Mouse (Mus musculus) right cerebral cortex, postnatal 25 days (tissue): ENCODE results near the gene Nxf1.

Source experiments
- DNase-seq: peaks from one replicate; pipeline ENCODE4 v3.0.0; 2022

Gene Nxf1

DNA sequence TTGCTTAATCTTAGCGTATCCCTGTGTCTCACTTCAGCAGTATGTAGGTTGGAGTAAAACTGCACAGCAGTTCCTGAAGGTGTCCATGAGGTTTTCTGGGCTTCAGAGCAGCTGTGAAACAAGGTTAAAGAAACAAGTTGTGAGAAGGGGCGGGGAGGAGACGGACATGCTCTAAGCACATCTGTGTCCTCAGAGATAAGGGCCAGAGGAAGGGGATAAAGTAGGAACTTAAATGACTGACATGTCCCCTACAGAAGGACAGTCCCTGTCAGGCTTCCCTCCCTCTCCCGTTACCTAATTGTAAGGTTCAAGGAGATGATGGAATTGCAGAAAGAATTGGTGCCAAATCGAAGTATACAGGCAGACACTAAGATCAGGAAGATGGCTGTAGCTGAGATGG lies 16.1 kb downstream of the Nxf1 start:
- no peak for DNase-seq

DNA sequence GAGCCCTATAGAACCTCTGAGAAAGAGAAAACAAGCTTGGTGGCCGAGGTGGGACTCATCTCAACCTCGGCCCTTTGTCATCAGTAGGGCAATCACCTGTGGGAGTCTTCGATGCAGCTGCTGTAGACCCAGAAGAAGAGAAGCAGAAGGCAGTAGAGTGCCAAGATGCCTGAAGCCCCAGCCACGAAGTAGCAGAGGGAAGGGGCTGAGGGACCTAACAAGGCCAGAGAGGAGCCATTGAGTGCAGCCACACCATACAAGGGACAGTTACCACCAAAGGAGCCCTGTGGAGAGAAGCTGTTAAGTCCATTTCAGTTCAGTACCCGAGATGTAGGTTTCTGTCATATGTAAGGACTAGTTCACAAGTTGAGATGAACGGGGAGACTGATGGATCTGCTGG lies 16.5 kb downstream of the Nxf1 start:
- no peak for DNase-seq

DNA sequence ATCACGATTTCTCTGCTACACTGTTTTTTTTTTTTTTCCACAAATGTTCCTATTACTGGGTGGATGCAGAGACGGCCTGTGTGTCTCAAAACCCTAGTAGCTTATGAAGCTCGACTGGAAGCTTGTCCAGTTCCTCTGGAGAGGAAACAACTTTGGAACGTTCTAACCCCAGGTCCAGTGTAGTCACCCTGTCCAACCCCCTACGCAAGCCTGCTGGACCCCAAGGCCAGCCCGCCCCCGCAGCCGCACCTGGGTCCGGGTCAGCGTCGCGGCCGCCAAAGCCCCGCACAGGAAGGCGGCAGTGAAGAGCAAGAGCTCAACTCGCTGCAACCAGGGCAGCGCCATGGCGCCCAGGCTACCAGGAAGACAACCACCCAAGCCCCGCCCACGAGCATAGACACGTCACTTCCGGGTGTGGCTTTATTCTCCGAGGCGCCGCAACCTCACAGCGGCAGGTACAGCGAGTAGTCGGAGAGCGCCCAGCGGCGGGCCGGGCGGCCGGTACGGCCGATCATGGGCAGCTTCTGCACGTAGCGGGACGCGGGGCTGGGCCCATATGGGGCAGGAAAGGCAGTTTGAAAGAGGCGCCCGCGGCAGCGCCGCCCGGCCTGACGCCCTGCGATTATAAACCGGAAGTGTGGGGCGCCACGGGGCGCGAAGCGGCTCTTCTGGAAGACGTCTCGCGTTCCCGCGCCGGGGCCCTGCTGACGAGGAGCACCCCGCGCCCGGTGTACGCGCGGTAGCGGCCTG lies 17.4 kb downstream of the Nxf1 start, which contains the start of gene Tmem179b:
TSS of gene Tmem179b (minus strand) at position 382 of the 750 bp plus-strand sequence.
- peak; percentile 97 for DNase-seq

DNA sequence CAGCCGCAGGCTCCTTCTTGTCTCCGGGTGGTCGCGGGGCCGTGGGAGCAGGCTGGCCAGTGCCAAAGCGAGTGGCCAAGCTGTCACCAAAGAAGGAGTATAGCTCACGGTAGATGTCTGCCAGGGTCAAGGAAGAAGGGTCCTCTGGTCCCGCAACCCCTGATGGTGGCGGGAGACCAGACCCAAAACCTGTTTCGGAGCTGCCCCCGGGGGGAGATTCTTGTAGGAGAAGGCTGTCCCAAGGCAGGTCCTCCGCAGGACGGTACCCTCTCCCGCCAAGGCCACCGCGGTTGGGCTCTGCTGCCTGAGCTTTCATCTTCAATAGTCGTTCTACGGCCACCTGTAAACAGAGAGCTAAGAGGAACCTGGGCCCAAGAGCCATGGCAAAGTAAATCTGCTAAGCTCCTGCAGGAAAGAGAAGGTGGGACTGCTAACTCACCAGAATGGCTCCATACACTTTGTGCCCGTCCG lies 18.1 kb downstream of the Nxf1 start:
- DNase-seq, result no peak

DNA sequence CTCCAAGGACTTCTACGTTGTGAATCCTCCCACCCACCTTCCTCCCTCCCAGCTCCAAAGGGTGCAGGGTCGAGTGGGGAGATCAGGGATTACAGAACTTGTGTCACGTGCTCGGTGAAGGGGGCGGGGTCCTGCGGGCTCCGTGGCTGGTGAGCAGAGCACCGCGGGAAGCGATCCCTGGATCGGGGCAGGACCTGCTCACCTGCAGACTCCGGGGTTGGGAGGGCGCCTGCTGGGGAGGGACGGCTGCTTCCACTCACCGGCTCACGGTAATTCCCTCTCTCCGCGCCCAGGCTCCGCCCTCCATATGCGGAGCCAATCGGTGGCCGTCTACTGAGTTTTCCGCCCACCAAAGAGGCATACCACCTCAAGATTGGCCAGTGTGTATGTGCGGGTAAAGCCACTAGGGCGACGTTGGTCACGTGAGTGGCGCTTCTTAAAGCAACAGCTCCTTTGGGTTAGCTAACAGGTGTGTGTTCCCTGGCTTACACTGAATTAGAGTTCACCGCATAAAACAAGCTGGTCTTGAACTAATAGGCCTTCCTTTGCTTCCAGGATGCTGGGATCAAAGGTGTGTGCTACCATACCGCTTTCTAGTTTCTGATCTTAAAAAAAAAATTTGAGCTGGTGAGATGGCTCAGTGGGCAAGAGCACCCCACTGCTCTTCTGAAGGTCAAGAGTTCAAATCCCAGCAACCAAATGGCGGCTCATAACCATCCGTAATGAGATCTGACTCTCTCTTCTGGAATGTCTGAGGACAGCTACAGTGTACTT lies 29.3 kb downstream of the Nxf1 start, which contains the start of gene Taf6l:
TSS of gene Taf6l (minus strand) at position 410 of the 774 bp plus-strand sequence.
- peak; percentile 89 for DNase-seq

DNA sequence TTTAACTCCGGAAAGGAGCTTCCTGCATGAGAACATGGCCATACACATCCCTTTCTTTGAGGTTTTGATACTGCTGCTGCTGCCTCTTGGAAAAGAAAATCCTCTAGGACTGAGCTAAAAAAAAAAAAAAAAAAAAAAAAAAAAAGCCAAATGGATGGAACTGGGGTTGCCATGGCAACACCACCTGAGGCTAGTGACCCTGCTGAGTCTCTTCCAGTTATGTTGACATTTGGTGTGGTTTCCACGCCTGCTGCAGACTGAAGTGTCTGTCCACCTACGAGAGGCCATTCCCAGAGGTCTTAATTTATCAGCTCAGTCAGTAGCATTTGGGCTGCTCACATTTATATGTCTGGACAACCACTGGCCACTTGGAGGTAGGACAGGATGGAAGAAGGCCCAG lies 31.6 kb downstream of the Nxf1 start:
- DNase-seq, result no peak

DNA sequence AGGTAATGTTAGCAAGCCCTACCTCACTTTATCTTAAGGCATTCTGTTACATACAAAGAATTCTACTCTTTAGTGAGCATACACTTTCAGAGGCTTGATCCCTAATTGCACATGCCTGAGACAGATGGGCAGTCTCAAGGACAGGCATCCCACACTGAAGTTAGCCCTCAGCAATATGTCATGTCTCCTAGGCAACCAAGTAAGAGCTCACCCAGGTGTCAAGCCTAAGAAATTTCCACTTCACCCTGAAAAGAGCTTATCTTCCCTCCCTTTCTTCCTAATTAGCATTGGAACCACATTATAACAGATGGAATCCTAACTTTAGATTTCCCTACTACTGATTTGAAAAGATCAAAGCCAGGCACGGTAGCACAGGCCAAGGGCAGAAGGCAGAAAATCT lies 32.3 kb downstream of the Nxf1 start:
- no peak for DNase-seq

DNA sequence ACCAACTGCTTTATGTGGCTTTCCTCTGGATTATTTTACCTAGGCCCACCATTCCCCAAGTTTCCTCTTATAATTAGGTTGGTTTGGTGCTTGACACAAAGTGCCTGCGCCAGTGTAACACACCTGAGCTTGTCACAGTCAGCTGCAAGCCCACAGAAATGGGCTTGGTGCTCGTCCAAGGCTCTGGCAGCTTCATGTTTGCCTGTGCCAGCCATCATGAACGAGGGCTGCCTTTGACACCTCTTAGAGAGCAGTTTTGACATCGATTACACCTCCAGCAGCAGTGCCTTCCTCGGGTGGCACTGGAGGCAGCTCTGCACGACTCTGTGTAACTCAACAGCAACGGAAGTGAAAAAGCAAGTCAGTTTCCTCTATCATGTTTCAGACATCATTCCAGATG lies 33.3 kb downstream of the Nxf1 start:
- DNase-seq, result no peak

DNA sequence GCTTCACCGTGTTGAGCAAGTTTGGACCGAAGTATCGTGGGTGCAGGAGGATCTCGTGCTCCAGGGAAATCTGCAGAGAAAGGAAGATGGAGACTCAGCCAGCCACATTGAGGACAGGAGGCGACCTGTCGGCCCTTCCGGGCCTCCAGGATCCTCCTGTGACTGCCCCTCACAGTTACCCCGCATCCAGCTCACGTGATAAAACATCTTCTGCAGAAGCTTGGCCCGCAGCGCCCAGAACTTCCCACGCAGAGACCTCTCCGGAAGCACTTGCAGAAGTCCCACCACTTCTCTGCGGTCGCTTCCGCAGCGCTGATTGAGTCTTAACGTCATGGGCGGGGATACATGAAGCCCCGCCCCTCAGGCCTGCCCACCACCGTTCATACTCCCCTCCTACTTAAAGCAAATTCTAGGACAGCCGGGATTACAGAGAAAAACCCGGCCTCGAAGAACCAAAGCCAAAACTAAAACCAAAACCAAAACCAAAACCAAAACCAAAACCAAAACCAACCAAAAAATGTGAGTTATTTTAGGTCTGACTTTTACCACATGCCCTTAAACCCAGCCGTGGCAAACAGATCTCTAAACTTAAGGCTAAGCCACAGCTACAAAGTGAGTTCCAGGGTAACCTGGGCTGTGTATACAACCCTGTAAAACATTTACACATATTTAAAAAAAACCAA lies 41.5 kb downstream of the Nxf1 start, which contains the start of gene Polr2g:
TSS of gene Polr2g (minus strand) at position 314 of the 683 bp plus-strand sequence.
- DNase-seq, result peak; percentile 86

DNA sequence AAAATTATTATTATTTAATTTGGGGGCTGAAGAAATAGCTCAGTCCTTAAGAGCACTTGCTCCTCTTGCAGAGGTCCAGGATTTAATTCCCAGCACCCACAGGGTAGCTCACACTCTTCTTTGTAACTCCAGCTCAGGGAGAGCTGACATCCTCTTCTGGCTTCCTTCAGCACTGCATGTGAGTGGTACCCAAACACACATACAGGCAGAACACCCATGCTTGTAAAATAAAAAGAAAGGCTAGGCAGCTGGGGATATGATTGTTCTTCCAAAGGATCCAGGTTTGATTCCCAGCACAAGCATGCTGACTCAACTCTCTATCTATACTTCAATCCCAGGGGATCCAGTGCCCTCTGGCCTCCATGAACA lies 42.1 kb downstream of the Nxf1 start:
- no peak for DNase-seq

DNA sequence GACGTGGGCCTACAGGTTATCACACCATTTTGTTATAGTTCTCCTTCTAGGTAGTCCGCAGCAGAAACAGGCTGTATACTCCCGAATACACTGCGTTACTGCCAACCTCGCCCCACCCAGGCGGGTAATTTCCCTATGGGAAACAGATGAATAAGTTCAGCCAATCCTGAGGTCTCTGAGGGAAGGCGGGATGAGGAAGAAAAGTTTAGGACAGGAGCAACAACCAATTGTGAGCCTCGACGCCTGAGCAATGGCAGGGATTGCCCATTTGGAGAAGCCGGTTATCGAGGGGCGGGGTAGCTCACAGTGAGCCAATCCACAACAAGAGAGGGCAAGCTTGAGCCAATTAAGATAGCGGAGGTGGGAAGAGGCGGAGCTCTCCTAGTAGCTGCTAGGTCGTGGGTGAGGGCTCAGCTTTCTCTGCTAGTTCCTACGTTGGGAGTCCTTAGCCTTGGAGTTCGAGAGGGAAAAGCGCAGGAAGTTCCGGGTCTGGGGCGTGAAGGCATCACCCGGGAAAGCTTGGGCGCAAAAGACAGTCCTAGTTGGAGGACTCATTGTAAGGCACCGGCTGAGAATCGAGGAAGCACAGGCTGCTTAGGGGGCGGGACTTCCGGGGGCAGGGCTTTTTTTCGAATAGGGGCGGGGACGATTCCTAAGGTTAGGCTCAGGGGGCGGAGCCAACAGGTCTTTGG lies 45.4 kb downstream of the Nxf1 start, which contains the start of gene Zbtb3:
TSS of gene Zbtb3 (plus strand) at position 426 of the 692 bp plus-strand sequence.
- peak; percentile 95 for DNase-seq

DNA sequence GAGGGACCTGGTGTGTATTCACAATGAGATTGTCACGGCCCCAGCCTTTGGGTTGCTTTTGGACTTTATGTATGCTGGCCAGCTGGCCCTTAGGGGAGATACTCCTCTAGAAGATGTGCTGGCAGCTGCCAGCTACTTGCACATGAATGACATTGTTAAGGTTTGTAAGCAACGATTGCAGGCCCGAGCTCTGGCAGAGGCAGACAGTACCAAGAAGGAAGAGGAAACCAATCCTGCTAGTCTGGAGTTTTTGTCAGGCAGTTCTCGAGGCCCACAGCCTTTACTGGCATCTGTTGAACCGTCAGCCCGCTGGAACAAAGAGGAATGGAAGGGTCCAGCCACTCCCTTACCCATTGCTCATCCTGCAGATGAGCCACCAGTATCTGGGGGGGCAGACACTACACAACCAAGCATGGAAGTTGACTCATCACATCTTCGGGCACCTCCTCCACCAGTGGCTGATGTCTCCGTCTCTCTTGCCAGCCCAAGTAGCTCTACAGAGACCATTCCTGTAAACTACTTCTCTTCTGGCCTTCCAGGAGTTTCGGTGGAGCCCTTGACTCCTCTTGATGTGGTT lies 46.4 kb downstream of the Nxf1 start:
- no peak for DNase-seq

DNA sequence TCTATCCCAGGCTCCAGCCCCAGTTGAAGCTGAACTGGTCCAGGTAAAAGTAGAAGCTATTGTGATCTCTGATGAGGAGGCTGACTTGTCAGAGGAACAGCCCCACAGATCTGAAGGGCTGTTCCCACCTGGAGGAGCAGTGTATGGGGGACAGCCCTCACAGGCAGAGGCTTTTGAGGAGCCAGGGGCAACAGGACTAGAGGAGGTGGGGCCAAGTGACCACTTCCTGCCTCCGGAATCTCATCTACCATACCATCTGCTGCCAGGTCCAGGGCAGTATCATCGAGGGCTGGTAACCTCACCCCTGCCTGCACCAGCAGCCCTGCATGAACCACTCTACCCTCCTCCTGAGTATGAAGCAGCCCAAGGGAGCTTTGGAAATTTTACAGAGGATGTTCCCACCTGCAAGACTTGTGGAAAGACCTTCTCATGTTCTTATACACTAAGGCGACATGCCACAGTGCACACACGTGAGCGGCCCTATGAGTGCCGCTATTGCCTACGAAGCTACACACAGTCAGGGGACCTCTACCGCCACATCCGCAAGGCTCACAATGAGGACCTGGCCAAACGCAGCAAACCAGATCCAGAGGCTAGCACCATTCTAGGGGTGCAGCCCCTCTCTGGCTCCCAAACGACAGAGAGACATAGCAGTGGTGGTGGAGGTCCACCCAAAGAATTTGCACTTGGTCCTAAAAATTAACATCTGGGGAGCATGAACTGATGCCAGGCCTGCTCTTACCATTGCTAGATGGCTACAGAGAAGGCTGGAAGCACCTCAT lies 47.2 kb downstream of the Nxf1 start:
- DNase-seq, result no peak

DNA sequence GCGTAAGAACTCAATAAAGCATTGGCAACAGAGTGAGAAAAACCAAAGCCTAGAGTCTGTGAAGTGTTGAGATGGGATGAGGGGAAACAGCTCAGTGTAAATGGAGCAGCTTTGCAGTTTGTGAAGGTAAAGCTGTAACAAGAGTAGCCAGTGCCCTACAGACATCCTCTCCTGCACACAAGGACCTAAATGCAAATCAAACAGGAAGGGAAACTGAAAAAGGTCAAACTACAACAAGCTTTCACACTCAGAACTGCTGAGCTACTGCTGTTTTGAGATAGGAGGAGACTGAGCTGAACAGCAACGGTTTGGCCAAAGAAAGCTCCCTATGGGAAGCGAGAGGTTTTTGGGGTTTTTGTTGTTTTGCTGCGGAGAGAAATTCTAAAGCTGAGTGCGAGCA lies 49.9 kb downstream of the Nxf1 start:
- DNase-seq, result no peak

DNA sequence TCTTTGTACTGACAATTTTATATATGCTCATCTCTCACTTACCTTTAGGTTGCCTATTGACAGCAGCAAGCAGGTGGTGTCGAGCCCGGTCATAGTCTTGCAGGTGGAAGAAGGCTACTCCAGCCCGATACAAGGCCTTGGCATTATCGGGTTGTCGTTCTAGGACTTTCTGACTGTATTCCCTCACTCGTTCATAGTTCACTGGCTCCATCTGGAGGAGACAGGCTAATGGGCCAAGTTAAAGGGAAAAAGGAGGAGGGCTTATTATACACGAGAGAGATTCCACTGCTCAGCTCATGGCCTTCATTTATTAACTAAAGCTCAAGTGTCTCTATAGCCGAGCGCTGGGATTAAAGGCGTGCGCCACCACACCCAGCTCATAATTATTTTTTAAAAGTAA lies 58.9 kb downstream of the Nxf1 start:
- no peak for DNase-seq

DNA sequence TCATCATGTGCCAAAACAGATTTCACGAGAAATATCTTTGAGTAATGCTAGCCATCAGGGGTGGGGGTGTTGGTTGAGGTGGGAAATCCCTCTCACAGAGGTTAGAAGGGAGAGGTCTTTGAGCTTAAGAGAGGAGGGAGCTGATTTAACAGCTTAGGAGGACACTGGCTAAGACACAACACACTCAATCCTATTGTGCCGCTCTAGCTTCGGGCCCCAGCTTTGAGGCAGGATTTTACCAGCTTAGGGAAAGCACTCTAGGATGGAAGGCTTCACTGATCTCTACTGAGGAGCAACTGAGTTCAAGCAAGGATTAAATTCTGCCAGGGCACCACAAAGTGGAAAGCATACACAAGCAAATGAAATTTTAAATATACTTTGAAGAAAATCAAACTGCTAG lies 60.1 kb downstream of the Nxf1 start:
- DNase-seq, result no peak

DNA sequence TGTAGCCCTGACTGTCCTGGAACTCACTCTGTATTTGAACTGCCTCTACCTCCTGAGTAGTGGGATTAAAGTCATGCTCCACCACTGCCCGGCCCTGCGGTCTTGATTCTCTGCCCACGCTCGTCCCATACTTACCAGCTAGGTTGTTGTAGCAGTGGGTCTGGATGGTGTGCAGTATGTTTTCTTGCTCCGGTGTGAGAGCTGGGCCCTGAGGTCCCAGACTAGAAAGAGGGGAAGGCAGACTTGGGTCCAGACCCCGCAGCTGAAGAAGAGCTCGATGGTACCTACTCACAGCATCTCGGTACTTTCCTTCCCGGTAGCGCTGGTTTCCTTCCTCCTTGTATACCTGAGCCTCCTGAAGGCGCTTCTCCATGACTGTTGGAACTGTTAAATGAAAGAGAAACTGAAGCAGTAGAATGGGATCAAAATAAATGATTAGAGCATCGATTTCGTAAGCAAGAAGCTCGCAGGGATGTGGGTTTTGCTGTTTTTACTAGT lies 61.5 kb downstream of the Nxf1 start:
- no peak for DNase-seq

DNA sequence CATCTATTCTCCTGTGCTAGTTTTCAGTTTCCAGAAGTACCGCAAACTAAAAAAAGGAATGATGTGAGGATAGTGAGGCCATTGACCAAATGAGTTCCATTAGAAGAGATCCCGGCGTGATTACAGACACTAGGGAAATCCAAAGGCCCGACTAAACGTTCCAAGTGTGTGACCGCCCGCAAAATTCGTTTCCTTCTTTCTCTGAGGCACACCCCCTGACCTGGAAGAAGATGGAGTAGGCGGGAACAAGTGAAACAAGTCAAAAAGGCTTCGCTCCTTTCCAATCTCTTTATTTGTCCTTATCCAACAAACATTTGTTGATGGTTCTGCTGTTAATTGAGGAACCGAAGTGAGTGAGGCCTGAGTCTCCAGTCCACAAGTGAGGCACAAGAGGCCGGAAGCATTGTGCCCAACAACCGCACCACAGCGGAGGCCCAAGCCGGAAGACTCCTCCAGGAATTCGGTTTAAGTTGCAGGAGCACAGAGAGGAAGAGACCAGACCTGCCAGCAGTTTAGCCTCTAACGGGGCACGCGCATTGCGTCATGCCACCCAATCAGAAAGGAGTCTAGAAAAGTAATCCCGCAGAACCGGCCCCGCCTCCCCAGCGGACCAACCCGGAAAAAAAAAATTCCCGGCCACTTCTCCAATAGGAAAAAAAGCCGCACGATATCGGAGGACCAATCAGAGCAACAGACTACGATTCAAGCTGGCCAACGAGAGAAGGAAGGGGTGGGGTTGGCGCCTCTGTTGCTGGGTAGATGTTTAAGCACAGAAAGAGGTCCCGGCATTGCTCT lies 62.1 kb downstream of the Nxf1 start, which contains the start of gene Ttc9c:
TSS of gene Ttc9c (minus strand) at position 533 of the 795 bp plus-strand sequence.
- DNase-seq, result peak; percentile 95

DNA sequence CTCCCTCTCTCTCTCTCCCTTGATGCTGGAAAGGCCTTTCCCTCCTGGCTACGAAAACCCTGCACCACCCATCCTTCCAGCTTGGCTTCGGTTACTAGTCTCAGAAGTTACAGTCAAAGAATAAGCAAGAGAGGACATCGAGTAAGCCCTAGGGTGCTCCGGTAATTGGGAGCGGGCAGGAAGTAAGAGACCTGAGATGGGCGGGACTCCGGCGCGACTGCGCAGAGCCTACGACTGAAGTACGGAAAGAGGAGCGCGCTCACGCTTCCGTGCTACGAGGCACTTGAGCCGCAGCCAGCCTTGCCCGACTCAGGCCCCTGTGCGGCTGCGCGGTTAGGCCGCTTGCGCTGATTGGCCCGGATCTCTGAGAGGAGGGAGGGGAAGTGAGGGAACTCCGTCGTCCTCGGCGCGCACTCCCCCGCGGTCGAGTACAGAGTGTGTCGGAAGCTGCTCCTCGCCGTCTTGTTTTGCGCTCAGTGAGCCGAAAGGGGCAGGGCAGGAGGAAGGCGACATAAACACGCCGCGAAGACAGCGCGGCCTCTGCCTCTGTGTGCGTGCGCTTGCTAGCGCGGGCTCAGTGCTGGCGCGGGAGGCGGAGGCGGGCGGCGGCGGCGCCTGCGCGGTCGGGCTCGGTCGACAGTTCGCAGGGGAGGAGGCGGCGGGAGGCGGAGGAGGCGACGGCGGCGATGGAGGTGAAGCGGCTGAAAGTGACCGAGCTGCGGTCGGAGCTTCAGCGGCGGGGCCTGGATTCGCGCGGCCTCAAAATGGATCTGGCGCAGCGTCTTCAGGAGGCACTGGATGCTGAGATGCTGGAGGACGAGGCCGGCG lies 62.9 kb downstream of the Nxf1 start, which contains the start of gene Hnrnpul2:
TSS of gene Hnrnpul2 (plus strand) at position 415 of the 828 bp plus-strand sequence.
- peak; percentile 99 for DNase-seq
